Mouse (Mus musculus) liver, embryonic 11.5 days (tissue): ENCODE results near the gene Hoxb7. TPM values are rescaled to one million over a fixed set of nuclear protein-coding genes. Genes with fewer than 3 reads are reported as not detected.

ENCODE experiments used
- ATAC-seq: fragments of 200-750 bp; cut with Nextera tagmentation; replicated peaks from 2 replicates; pipeline ENCODE4 v1.8.0; 2017; ENCODE audit warnings: moderate number of reproducible peaks, mild to moderate bottlenecking, moderate TSS enrichment, moderate library complexity; ENCODE audit not compliant: low FRiP score
- DNase-seq: peaks from one replicate; pipeline ENCODE4 v3.0.0-alpha.2; 2017; ENCODE audit warnings: low spot score
- H3K27ac ChIP-seq: fragments of 300-500 bp; sonication (generic); 2 replicates; pipeline ENCODE4 v1.5.1; 2014; ENCODE audit warnings: mild to moderate bottlenecking, low read depth, low read length, control low read depth
- H3K27me3 ChIP-seq: fragments of 300-500 bp; sonication (generic); replicated peaks from 2 replicates; pipeline ENCODE4 v1.6.1; 2014; ENCODE audit warnings: low read length, mixed read lengths; ENCODE audit not compliant: control insufficient read depth, insufficient read depth
- H3K36me3 ChIP-seq: fragments of 300-500 bp; sonication (generic); 2 replicates; pipeline ENCODE4 v1.6.1; 2014; ENCODE audit warnings: mild to moderate bottlenecking, low read length, moderate library complexity, mixed read lengths; ENCODE audit not compliant: control insufficient read depth, insufficient read depth
- H3K4me1 ChIP-seq: fragments of 300-500 bp; sonication (generic); replicated peaks from 2 replicates; pipeline ENCODE4 v1.6.1; 2014; ENCODE audit warnings: low read length, mixed read lengths; ENCODE audit not compliant: control insufficient read depth, insufficient read depth
- H3K4me2 ChIP-seq: fragments of 300-500 bp; sonication (generic); 2 replicates; pipeline ENCODE4 v1.6.1; 2014; ENCODE audit warnings: mild to moderate bottlenecking, control low read depth, moderate library complexity
- H3K4me3 ChIP-seq: fragments of 300-500 bp; sonication (generic); 2 replicates; pipeline ENCODE4 v1.5.1; 2014; ENCODE audit warnings: low read depth, low read length, control low read depth
- H3K9ac ChIP-seq: fragments of 300-500 bp; sonication (generic); 2 replicates; pipeline ENCODE4 v1.6.1; 2014; ENCODE audit warnings: low read depth, low read length, control low read depth
- H3K9me3 ChIP-seq: fragments of 300-500 bp; sonication (generic); 2 replicates; pipeline ENCODE4 v1.6.1; 2016; ENCODE audit warnings: low read length, inconsistent platforms, mixed read lengths; ENCODE audit not compliant: control insufficient read depth
- WGBS: fragments of 180-500 bp; shearing (Covaris S2); extraction: QIAGEN DNeasy Blood & Tissue Kit; methylation state at CpG from one replicate; pipeline ENCODE4 v1.1.7; 2014; 5-methylcytosine and 5-hydroxymethylcytosine counted together
- polyA plus RNA-seq: library from polyadenylated mRNA; unstranded; fragments of >200 nt; fragmentation: Nextera tagmentation; extraction: Ambion mirVana; gene quantifications from 2 replicates; pipeline ENCODE4 v1.2.1, GENCODE M21; 2014

The Hoxb7 gene
- 1.6 and 2.0 TPM in 2 replicates for polyA plus RNA-seq

DNA sequence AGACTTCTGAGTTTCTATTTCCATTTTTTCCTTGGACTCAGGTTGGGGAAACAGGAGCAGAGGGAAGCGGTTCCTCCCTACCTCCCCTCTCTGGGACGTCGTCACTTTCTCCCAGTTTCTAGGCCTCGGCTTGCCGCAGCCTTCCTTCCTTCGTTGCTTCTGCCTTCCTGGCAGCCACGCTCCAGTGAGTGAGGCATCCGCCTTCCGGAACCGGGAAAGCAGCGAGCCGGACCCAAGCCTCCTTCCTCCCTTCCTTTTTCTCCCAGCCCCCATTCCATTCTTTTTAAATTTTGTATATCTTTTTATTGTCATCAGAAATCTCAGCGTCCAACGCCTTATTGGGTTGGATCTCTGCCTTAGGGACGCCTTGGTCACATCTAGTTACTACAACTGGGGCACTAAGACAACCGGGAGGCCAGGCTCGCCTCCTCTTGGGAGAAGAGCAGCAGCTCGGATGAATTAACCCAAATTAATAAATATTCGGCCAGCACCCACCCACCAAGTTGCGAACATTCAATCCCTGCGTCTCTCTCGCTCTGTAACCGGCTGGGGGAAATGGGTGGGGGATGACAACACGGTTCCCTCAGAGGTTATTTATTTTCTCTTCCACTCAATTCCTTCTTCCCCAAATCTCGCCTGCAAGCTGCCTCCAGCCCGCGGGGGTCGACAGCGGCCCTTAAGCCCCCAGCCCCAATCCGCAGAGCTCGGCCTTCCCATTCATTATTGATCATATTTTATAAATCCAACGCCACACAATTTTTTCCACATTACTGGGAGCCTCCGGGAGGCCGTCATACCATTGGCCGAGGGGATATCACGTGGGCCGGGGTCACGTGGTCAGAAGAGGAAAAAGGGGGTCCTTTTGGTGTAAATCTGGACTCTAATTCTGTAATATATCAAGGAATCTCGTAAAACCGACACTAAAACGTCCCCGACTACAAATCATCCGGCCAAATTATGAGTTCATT, at the start of gene Hoxb7:
Hoxb7 (plus strand) TSS at position 853 of the 968 bp plus-strand sequence.
- Histone ChIP-seq H3K27me3 (peaks cover 100% of the 10 kb centered on the region), H3K9me3 (no peaks in the 10 kb centered on the region), H3K4me2 (peak within 1 kb of the TSS; percentile 66), H3K9ac (no peak within 1 kb of the TSS), H3K4me3 (peak within 1 kb of the TSS; percentile 40), H3K4me1 (no peaks in the 10 kb centered on the region), H3K36me3 (no peaks in the 10 kb centered on the region), H3K27ac (no peak within 1 kb of the TSS)
- DNase-seq (no peak), ATAC-seq (no peak)
- WGBS = 2% methylated on average over 43 of the region's 43 CpGs

DNA sequence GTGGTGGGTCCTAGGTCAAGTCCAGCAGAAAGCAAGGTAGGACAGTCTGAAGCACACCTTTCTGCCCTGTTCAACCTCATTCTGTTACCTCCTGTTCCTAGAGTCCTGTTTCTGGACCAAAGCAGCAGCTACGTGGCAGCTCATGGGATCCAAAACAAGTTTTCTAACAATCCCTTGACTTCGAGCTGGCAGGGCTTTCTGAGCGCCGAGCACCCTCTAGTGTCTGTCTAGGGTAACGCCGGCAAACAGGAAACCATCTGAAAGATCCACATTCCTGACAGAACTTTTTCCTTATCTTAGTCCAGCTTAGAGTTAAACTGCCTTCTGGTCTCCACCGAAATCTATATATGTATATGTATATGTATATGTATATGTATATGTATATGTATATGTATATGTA, 46.2 kb upstream of the Hoxb7 start:
- no peak overlapping the region for H3K4me2 ChIP-seq
- ATAC-seq (no peak), DNase-seq (no peak)
- no peak overlapping the region for H3K9ac ChIP-seq
- H3K27ac ChIP-seq = no peak overlapping the region
- peaks cover 32% of the 10 kb centered on the region for H3K27me3 ChIP-seq
- H3K9me3 ChIP-seq = no peaks in the 10 kb centered on the region
- WGBS = 2% methylated on average over 7 of the region's 7 CpGs
- no peaks in the 10 kb centered on the region for H3K36me3 ChIP-seq
- H3K4me3 ChIP-seq = no peak overlapping the region
- H3K4me1 ChIP-seq = no peaks in the 10 kb centered on the region

DNA sequence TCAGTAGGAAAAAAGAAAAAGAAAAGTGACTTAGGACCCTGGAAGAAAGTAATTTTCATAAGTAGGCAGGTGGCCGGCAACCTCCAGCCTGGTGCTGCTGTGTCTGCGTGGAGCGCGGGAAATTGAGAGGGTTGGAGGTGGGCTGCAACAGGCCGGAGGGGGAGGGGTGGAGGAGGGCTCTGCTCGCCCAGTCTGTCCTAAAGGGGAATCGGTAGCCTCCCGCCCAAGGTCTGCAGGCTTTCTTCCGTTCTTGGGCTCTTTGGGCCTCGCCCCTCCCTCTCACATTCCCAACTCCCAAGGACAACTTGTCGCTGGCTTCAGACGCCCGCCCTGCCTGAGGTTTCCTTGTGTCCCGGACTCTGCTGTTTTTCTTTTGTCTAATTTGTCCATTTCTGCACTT, 35.5 kb upstream of the Hoxb7 start:
- Histone ChIP-seq H3K4me3 (no peak overlapping the region), H3K36me3 (no peaks in the 10 kb centered on the region), H3K4me2 (no peak overlapping the region), H3K9ac (no peak overlapping the region), H3K9me3 (no peaks in the 10 kb centered on the region), H3K4me1 (no peaks in the 10 kb centered on the region), H3K27me3 (peaks cover 86% of the 10 kb centered on the region), H3K27ac (no peak overlapping the region)
- ATAC-seq (no peak), DNase-seq (no peak)
- 2% methylated on average over 14 of the region's 14 CpGs for WGBS

DNA sequence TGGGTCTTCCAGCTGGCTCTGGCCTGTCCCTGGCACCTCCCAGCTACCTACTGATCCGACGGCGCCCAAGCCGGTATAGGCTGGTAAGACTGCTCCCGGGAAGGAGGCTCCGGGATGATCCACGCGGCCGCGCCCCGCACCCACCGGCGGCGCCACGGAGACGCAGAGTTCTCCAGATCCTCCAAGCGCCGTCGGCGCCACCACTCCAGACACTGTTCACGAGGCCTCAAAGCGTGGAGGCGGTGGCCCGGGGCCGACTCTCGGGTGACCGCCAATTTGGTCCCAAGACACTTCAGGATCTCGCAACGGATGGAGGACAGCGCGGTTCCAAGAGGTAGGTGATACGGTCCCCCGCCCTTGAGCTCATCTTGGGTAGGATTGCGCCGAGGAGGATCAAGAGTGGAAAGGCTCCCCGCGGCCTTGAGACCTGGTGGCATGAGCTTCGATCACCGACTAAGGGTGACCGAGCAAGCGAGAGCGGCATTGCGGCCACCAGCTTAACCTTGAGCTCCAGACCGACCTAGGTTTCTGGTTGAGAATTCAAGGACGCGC, 34.9 kb upstream of the Hoxb7 start:
- WGBS = 2% methylated on average over 46 of the region's 46 CpGs
- no peaks in the 10 kb centered on the region for H3K4me1 ChIP-seq
- H3K9ac ChIP-seq = no peak overlapping the region
- H3K9me3 ChIP-seq = no peaks in the 10 kb centered on the region
- no peak overlapping the region for H3K27ac ChIP-seq
- ATAC-seq = no peak
- H3K36me3 ChIP-seq = no peaks in the 10 kb centered on the region
- H3K4me3 ChIP-seq = no peak overlapping the region
- no peak for DNase-seq
- peaks cover 92% of the 10 kb centered on the region for H3K27me3 ChIP-seq
- no peak overlapping the region for H3K4me2 ChIP-seq

DNA sequence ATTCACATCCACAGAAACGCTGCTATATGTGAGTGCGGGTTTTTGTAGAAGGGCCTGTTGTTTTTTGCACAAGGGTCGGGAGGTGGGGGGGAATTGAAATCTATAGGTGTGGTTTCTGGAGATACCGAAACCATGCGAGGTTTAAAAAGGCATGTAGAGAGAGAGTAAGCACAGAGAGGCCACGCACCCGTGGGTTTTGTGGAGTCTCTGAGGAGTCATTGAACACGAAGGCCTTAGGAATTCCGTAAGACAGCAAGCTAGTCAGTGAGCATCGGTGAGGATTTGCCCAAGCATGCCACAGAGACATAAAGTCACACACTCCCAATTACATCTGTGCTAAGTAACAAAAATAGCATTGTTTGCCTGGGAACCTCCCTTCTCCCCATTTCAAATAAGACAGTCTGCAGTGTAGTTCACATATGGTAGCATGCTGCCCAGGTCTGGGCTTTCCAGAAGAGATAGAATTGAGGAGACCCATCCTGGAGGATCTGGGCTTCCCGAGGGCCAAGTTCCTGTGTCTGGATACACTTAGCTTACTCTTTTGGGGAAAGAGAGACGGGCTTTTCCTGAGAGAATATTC, 33.8 kb upstream of the Hoxb7 start:
- Histone ChIP-seq H3K9me3 (no peaks in the 10 kb centered on the region), H3K27me3 (peaks cover 96% of the 10 kb centered on the region), H3K27ac (no peak overlapping the region), H3K36me3 (no peaks in the 10 kb centered on the region), H3K4me1 (no peaks in the 10 kb centered on the region), H3K9ac (no peak overlapping the region), H3K4me2 (no peak overlapping the region), H3K4me3 (no peak overlapping the region)
- ATAC-seq (no peak), DNase-seq (no peak)
- WGBS = 6% methylated on average over 12 of the region's 12 CpGs

DNA sequence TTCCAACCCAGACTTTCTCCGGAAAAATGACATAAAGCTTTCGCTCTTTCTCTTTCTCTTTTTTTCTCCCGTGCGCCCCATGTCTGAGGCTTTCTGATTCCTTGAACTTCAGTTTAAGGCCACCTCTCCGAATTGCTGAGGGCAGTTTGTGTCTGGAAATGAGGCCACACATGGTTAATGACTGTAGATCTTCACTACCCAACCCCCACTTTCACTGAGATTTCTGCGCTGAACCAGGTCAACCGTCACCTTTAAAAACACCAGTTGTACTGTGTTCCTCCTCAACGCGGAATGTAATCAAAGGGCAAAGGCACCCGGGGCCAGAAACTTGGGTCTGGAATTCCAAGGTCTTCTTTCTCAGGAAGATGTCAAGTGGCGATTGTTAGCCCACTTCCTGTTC, 32.2 kb upstream of the Hoxb7 start:
- WGBS = 3% methylated on average over 11 of the region's 11 CpGs
- ATAC-seq = no peak
- no peak for DNase-seq
- Histone ChIP-seq H3K27me3 (peaks cover 100% of the 10 kb centered on the region), H3K9me3 (no peaks in the 10 kb centered on the region), H3K27ac (no peak overlapping the region), H3K4me3 (no peak overlapping the region), H3K36me3 (no peaks in the 10 kb centered on the region), H3K4me2 (no peak overlapping the region), H3K4me1 (no peaks in the 10 kb centered on the region), H3K9ac (no peak overlapping the region)

DNA sequence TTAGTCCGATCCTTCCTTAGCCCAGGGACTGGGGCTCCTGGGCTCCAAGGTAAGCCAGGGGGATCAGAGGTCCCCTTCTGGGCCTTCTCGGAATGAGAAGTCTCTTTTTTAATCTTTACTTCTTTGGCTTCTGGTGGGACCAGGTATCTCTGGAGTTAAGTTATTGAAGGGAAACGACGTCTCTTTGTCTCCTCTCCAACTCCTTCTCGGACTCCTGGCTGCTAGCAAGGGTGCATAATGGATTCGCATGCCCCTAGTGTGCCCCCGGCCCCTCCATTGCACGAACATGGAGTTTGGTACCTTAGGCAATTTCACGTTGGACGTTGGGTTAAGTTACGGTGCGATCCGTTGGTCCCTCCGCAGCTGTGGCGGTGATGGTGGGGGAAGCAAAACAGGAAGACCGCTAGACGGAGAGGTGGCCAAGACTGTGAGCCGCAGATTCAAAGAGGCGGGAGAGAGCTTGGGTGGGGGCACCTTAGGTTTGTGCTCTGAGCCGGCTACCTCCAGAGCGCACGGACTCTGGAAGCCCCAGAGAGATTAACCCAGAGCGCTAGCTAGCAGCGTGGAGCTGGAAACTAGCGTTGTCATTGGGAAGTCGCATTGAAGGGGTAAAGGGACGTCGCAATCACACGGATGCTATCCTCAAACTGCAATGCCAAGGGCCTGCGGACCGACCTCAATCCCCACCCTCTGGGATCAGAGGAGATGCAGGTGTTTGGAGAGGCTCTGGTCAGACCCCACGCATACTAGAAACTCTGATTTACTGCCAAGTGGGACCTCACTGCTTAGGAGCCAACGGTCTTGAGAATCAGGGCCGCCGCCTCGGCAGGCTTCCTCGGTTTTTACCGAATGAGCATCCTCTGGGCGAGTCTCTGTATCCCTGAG, 31.1 kb upstream of the Hoxb7 start:
- 2% methylated on average over 39 of the region's 39 CpGs for WGBS
- no peak overlapping the region for H3K27ac ChIP-seq
- no peak for ATAC-seq

DNA sequence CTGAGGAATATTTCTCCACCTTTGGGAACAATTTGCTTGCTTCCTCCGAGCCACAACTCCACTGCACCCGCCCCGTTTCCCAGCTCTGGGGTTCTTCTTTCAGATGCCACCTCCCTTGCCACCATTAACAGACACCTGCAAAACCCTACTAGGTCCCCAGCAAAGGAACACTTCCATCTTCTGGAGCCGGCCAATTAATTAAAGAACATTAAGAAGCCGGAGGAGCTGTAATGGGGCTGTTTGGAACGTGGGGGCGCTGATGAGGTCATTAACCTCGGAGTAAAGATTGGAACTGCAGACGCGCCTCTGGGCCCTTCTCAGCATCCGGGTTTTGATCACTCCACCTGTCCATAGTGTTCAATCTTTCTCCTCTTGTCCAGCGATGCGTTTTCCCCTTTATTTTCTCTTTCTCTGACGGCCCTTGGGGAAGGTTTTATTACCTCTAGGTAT, 30.4 kb upstream of the Hoxb7 start:
- WGBS = 3% methylated on average over 14 of the region's 14 CpGs

More for the DNA sequence above, 31.1 kb upstream of the Hoxb7 start:
- Histone ChIP-seq H3K4me3 (no peak overlapping the region), H3K36me3 (no peaks in the 10 kb centered on the region), H3K4me1 (no peaks in the 10 kb centered on the region), H3K4me2 (no peak overlapping the region), H3K9ac (no peak overlapping the region), H3K9me3 (no peaks in the 10 kb centered on the region), H3K27me3 (peaks cover 100% of the 10 kb centered on the region)
- no peak for DNase-seq

More for the DNA sequence above, 30.4 kb upstream of the Hoxb7 start:
- Histone ChIP-seq H3K4me1 (no peaks in the 10 kb centered on the region), H3K4me3 (no peak overlapping the region), H3K36me3 (no peaks in the 10 kb centered on the region), H3K9me3 (no peaks in the 10 kb centered on the region), H3K27me3 (peaks cover 100% of the 10 kb centered on the region), H3K9ac (no peak overlapping the region), H3K4me2 (no peak overlapping the region), H3K27ac (no peak overlapping the region)
- DNase-seq = no peak
- ATAC-seq = no peak
